Mouse (Mus musculus): ENCODE measurements around the gene Lrrc75a. TPM values are rescaled to one million over a fixed set of nuclear protein-coding genes. Genes with fewer than 3 reads are reported as not detected.

Lrrc75a gene
- total RNA-seq, 2 experiments from 2014 or later = 3.2 to 4.3 TPM

- no peak for DNase-seq
Measured at GRCm38 (mm10) chr11:62554934-62555517, 93.3 kb downstream of the Lrrc75a start.

Other genes starting within 250 kb of the Lrrc75a start
- gene Pigl, start 190.1 kb downstream of the Lrrc75a start, total RNA-seq (2021) = 1 to 10 TPM; 3.1 to 3.2 TPM
- 100 to 1,000 TPM; 113 to 127 TPM for gene Ncor1, start 190.0 kb downstream of the Lrrc75a start, total RNA-seq (2021)
- 10 to 100 TPM; 19.5 to 25.5 TPM for gene Cenpv, start 109.3 kb downstream of the Lrrc75a start, total RNA-seq (2021)
- gene Ubb, start 97.4 kb downstream of the Lrrc75a start, total RNA-seq (2021) = 100 to 1,000 TPM; 599 to 655 TPM
- gene Trpv2, start 74.0 kb downstream of the Lrrc75a start, total RNA-seq (2021) = 1 to 10 TPM; 3.0 TPM
- 1 to 10 TPM; 5.4 to 7.1 TPM for gene Mmgt2, start 141 bp upstream of the Lrrc75a start, total RNA-seq (2021)
- gene Zfp287, start 83.4 kb upstream of the Lrrc75a start, total RNA-seq (2021) = 1 to 10 TPM; 1.8 to 1.9 TPM
- gene Gm10428, start 104.6 kb upstream of the Lrrc75a start, total RNA-seq (2021) = not detected
- under 1 TPM; 0.40 to 0.85 TPM for gene Zfp286, start 140.9 kb upstream of the Lrrc75a start, total RNA-seq (2021)
- 1 to 10 TPM; 4.4 to 8.4 TPM for gene Trim16, start 171.7 kb upstream of the Lrrc75a start, total RNA-seq (2021)
- under 1 TPM; 0.31 to 0.45 TPM for gene Fbxw10, start 198.5 kb upstream of the Lrrc75a start, total RNA-seq (2021)
- 10 to 100 TPM; 23.6 to 25.2 TPM for gene Tvp23b, start 230.9 kb upstream of the Lrrc75a start, total RNA-seq (2021)

All from heart, adult 18-20 months (tissue).